Mouse (Mus musculus): ENCODE data around the gene Gsta2. TPM values are rescaled to one million over a fixed set of nuclear protein-coding genes. Genes with fewer than 3 reads are reported as not detected.
"Not testable (repeated sequence)": the region's sequence is repeated elsewhere in the genome, so short reads cannot be mapped to it uniquely, and the experiment has no call there.

Gene Gsta2
- polyA plus RNA-seq, 1 experiment from 2014 or later, result 1.6 TPM

GRCm38 (mm10) chr9:78292462-78292861 is 63.1 kb downstream of the Gsta2 start:
- H3K27me3 ChIP-seq; H3K27ac ChIP-seq; H3K4me2 ChIP-seq; H3K4me3 ChIP-seq; H3K4me1 ChIP-seq; H3K36me3 ChIP-seq; ATAC-seq (ENCODE audit: insufficient number of reproducible peaks, insufficient read depth, low FRiP score, low TSS enrichment, low read depth); H3K9ac ChIP-seq; H3K9me3 ChIP-seq: not testable (repeated sequence)
- whole genome bisulfite sequencing, result 83% methylated on average over 8 of the region's 8 CpGs

DNA sequence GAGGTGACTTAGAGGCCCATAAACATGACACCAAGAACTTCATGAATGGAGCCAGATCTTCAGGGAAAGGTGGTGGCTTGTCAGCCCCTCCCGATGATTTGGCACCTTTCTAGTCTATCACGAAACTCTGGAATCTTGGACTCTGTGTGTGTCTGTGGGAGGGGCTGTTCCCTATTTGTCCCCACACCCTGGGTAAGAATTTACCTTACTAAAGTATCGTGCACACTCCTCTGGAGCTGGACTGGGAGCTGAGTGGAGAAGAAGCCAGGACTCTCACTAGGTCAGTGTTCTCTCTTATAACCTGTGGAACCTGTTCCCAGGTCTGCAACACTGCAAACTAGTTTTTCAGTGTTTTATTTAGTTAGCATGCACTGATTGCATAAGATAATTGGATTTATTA is 65.9 kb downstream of the Gsta2 start, which contains the start of gene Gm10639:
Gene Gm10639, plus strand, starts transcription at position 201 of the 400 bp plus-strand sequence.
- H3K4me2 ChIP-seq; H3K27me3 ChIP-seq; H3K36me3 ChIP-seq; H3K27ac ChIP-seq; ATAC-seq (ENCODE audit: insufficient number of reproducible peaks, insufficient read depth, low FRiP score, low TSS enrichment, low read depth); H3K4me3 ChIP-seq; H3K9ac ChIP-seq; H3K9me3 ChIP-seq; H3K4me1 ChIP-seq: not testable (repeated sequence)
- WGBS, result 79% methylated on average over 3 of the region's 3 CpGs

GRCm38 (mm10) chr9:78289063-78289462 is 66.5 kb downstream of the Gsta2 start:
- ATAC-seq (ENCODE audit: insufficient number of reproducible peaks, insufficient read depth, low FRiP score, low TSS enrichment, low read depth); H3K36me3 ChIP-seq; H3K9me3 ChIP-seq; H3K27ac ChIP-seq; H3K4me3 ChIP-seq; H3K4me2 ChIP-seq; H3K27me3 ChIP-seq; H3K9ac ChIP-seq; H3K4me1 ChIP-seq: not testable (repeated sequence)
- 75% methylated on average over 1 of the region's 1 CpGs for WGBS

DNA sequence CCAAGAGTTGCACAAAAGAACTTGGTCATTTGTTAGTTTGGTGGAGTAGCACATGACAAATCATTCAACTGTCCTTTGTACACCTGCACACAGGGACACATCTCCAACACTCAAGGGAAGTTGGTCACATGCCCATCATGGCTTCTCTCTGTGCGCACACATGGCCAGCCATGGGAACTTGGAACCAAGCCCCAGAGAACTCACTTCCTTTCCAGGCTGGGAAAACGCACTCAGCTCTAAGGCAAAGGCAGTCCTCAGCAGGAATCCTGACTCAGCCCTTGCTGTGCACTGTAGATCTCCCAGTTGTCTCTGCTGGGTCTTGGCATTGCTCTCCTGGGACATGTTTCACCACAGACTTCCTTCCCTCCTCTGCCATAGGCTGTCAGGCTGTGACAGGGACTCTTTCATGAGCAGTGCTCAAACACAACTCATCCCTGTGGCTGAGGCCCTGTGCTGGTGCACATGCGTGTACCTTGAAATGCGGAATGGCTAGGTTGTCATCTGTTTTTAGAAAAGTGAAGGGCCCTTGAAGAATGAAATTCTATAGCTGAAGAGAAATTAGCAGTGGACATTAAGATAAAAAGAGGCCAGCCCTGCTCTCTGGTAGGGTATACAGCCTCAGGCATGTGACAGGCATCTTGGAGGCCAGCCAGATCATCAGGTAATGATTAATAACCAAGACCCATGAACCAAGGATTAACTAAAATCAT is 73.4 kb downstream of the Gsta2 start:
- ATAC-seq (ENCODE audit: insufficient number of reproducible peaks, insufficient read depth, low FRiP score, low TSS enrichment, low read depth); H3K36me3 ChIP-seq; H3K4me2 ChIP-seq; H3K4me1 ChIP-seq; H3K27ac ChIP-seq; H3K4me3 ChIP-seq; H3K9me3 ChIP-seq; H3K27me3 ChIP-seq; H3K9ac ChIP-seq: not testable (repeated sequence)
- 70% methylated on average over 4 of the region's 4 CpGs for WGBS

Other genes starting within 250 kb of the Gsta2 start
- 36.0 and 41.2 TPM in 2 replicates for gene Fbxo9, start 246.7 kb downstream of the Gsta2 start, polyA plus RNA-seq (2015; fragmentation: Nextera tagmentation; extraction: Ambion mirVana)
- gene Ick, start 246.6 kb downstream of the Gsta2 start, polyA plus RNA-seq (2015; fragmentation: Nextera tagmentation; extraction: Ambion mirVana), result 34.2 and 34.5 TPM in 2 replicates
- gene Gsta4, start 173.0 kb downstream of the Gsta2 start, polyA plus RNA-seq (2015; fragmentation: Nextera tagmentation; extraction: Ambion mirVana), result 65.3 and 70.1 TPM in 2 replicates
- gene Gsta1, start 125.1 kb downstream of the Gsta2 start, polyA plus RNA-seq (2015; fragmentation: Nextera tagmentation; extraction: Ambion mirVana), result 0.38 TPM in 1 of 2 replicates, not detected in the other
- gene Gm3776, start 98.7 kb downstream of the Gsta2 start, polyA plus RNA-seq (2015; fragmentation: Nextera tagmentation; extraction: Ambion mirVana), result not detected in 2 replicates
- gene Gm10639, start 65.9 kb downstream of the Gsta2 start, polyA plus RNA-seq (2015; fragmentation: Nextera tagmentation; extraction: Ambion mirVana), result not detected in 2 replicates
- not detected in 2 replicates for gene Omt2a, start 41.0 kb downstream of the Gsta2 start, polyA plus RNA-seq (2015; fragmentation: Nextera tagmentation; extraction: Ambion mirVana)
- not detected in 2 replicates for gene Omt2b, start 28.2 kb downstream of the Gsta2 start, polyA plus RNA-seq (2015; fragmentation: Nextera tagmentation; extraction: Ambion mirVana)
- gene Dppa5a, start 12.4 kb upstream of the Gsta2 start, polyA plus RNA-seq (2015; fragmentation: Nextera tagmentation; extraction: Ambion mirVana), result 0.60 and 0.62 TPM in 2 replicates
- 2.8 and 3.7 TPM in 2 replicates for gene Ooep, start 22.9 kb upstream of the Gsta2 start, polyA plus RNA-seq (2015; fragmentation: Nextera tagmentation; extraction: Ambion mirVana)
- gene Ddx43, start 40.0 kb upstream of the Gsta2 start, polyA plus RNA-seq (2015; fragmentation: Nextera tagmentation; extraction: Ambion mirVana), result 0.24 and 0.45 TPM in 2 replicates
- gene Cgas, start 87.4 kb upstream of the Gsta2 start, polyA plus RNA-seq (2015; fragmentation: Nextera tagmentation; extraction: Ambion mirVana), result 1.7 and 2.3 TPM in 2 replicates
- 22.4 and 23.9 TPM in 2 replicates for gene Mto1, start 92.4 kb upstream of the Gsta2 start, polyA plus RNA-seq (2015; fragmentation: Nextera tagmentation; extraction: Ambion mirVana)
- gene Gm17324, start 93.0 kb upstream of the Gsta2 start, polyA plus RNA-seq (2015; fragmentation: Nextera tagmentation; extraction: Ambion mirVana), result 0.41 and 0.80 TPM in 2 replicates
- 5,425 and 5,472 TPM in 2 replicates for gene Eef1a1, start 133.4 kb upstream of the Gsta2 start, polyA plus RNA-seq (2015; fragmentation: Nextera tagmentation; extraction: Ambion mirVana)
- gene Slc17a5, start 232.3 kb upstream of the Gsta2 start, polyA plus RNA-seq (2015; fragmentation: Nextera tagmentation; extraction: Ambion mirVana), result 22.7 and 23.3 TPM in 2 replicates